Mouse (Mus musculus): Measurements from ENCODE around the gene Cep250. TPM values are rescaled to one million over a fixed set of nuclear protein-coding genes. Genes with fewer than 3 reads are reported as not detected.

Cep250 gene
- polyA plus RNA-seq, 1 experiment = 23.7 TPM

DNA sequence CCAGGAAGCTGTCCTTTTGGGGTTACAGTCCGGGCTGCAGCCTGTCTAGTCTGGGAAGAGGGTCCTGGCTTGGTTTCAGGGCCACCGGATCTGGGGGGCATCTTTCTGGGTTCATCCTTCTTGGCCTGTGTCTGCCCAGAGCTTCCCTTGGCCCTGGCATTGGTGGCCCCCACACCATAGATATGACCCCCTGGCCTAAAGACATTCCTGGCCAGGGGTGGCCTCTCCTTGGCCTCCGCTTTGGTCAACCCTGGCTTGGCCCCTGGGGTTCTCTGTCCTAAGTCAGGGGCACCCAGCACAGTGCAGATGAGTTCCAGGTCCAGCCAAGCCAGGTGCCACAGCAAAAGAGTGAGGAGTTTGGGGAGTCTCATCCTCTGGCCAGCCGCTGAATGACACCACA lies 11.6 kb upstream of the Cep250 start:
- DNase-seq (ENCODE audit: low read depth) = no peak
- TF ChIP-seq CTCF (IDR thresholded peaks at IDR 0.05; ENCODE audit: borderline replicate concordance, extremely low read depth, insufficient read depth, insufficient read length) (no peak), POLR2A (IDR thresholded peaks at IDR 0.05; ENCODE audit: borderline replicate concordance, extremely low read depth, insufficient read depth, insufficient read length, poor library complexity, severe bottlenecking) (no peak)

DNA sequence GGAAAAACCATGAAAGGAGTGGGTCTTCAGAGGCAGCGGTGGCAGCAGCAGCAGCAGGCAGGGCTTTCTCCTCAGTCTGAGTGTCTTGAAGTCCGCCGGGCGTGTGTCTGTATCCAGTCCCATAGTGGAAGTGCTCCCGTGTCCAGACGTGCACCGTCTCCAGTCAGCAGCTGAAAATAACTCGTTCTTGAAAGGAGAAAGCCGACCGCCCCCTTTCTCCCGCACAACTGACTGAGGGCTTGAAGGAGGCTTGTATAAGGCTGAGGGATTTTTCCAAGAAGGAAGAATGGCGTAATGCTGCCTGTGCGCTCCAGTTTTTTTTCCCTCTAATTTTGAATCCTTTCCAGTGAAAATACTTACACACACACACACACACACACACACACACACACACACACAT lies 11.1 kb upstream of the Cep250 start, which contains the start of gene Gdf5:
Gene Gdf5 (minus strand): TSS at position 244 of the 400 bp plus-strand sequence.
- peak; percentile 61 for DNase-seq (ENCODE audit: low read depth)
- TF ChIP-seq CTCF (IDR thresholded peaks at IDR 0.05; ENCODE audit: borderline replicate concordance, extremely low read depth, insufficient read depth, insufficient read length) = no peak
- no peak for TF ChIP-seq POLR2A (IDR thresholded peaks at IDR 0.05; ENCODE audit: borderline replicate concordance, extremely low read depth, insufficient read depth, insufficient read length, poor library complexity, severe bottlenecking)

DNA sequence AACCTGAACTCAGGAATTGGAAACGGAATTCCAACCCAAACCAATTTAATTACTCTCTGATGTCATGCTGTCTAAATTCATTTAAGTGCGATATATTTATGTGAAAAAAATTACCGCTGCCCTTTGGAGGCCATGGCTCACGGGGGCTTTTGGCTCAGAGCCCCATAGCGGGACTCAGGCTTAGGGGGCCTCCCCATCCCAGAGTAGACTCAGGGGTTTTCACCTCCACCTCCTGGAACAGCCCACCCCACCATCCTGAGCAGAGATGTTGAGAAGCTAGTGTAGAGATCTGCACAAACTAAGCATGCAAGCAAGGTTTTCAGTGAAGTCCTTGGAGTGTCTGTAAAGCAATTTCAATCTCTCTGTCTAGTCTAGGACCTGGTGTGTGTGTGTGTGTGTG lies 10.7 kb upstream of the Cep250 start:
- TF ChIP-seq POLR2A (IDR thresholded peaks at IDR 0.05; ENCODE audit: borderline replicate concordance, extremely low read depth, insufficient read depth, insufficient read length, poor library complexity, severe bottlenecking) (no peak), CTCF (IDR thresholded peaks at IDR 0.05; ENCODE audit: borderline replicate concordance, extremely low read depth, insufficient read depth, insufficient read length) (no peak)
- peak; percentile 22 for DNase-seq (ENCODE audit: low read depth)

DNA sequence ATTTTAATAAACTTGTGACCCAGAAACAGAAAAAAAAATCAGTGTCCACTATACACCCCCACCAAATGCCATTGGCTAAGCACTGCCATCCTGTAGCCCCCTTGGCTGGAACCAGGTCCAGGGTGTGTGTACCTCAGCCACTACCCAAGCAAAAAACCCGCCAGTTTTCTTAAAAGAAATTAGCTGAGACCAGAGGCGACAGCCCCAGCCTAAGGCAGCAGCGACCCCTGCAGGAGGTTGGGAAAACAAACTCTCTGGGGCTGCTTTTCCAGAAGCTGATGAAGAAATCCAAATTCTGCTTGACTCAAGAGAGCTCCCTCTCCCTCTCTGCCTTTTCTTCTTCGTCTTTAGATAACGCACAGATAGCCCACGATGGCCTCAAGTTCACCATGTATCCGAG lies 10.2 kb upstream of the Cep250 start:
- TF ChIP-seq POLR2A (IDR thresholded peaks at IDR 0.05; ENCODE audit: borderline replicate concordance, extremely low read depth, insufficient read depth, insufficient read length, poor library complexity, severe bottlenecking) (no peak), CTCF (IDR thresholded peaks at IDR 0.05; ENCODE audit: borderline replicate concordance, extremely low read depth, insufficient read depth, insufficient read length) (peak; percentile 88)
- peak; percentile 80 for DNase-seq (ENCODE audit: low read depth)

DNA sequence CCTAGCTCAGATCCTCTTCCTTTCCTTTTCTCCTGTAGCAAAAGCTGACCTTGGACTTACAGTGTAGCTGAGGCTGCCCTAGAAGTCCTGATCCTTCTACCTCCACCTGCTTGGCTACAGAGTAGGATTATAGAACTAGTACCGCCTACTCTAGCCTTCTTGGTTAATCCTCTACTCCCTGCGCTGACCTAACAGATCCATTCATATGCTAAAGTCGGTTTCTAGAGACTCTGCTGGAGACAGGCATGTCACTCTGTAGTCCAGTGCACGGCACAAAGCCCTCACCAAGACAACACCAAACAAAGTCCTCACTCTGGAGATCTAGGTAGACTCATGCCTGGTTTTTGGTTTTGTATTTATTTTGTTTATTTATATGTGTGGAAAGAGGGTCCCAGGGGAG lies 9.8 kb upstream of the Cep250 start:
- peak; percentile 33 for DNase-seq (ENCODE audit: low read depth)
- TF ChIP-seq POLR2A (IDR thresholded peaks at IDR 0.05; ENCODE audit: borderline replicate concordance, extremely low read depth, insufficient read depth, insufficient read length, poor library complexity, severe bottlenecking) (no peak), CTCF (IDR thresholded peaks at IDR 0.05; ENCODE audit: borderline replicate concordance, extremely low read depth, insufficient read depth, insufficient read length) (no peak)

- no peak for TF ChIP-seq POLR2A (IDR thresholded peaks at IDR 0.05; ENCODE audit: borderline replicate concordance, extremely low read depth, insufficient read depth, insufficient read length, poor library complexity, severe bottlenecking)
- no peak for TF ChIP-seq CTCF (IDR thresholded peaks at IDR 0.05; ENCODE audit: borderline replicate concordance, extremely low read depth, insufficient read depth, insufficient read length)
- peak; percentile 26 for DNase-seq (ENCODE audit: low read depth)
Measured at GRCm38 (mm10) chr2:155947390-155948002, 8.8 kb upstream of the Cep250 start.

DNA sequence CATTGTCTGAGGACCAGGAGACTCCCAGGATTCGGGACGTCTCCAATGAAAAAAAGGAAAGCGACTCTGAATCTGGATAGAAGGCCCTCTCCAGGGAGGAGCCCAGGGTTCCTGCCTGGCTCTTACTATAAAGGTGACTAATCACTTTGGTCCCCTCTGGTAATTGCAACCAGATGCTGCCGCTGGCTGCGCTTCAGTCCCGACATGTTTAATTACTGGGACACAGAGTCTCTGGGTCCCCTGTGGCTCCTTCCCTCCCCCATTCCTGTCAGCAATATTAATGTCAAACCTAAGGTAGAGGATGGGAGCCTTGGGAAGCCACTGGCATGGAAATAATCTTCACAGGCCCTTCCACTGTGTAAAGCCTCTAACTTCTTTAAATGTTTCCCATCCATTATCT lies 6.9 kb upstream of the Cep250 start:
- DNase-seq (ENCODE audit: low read depth) = peak; percentile 54
- TF ChIP-seq POLR2A (IDR thresholded peaks at IDR 0.05; ENCODE audit: borderline replicate concordance, extremely low read depth, insufficient read depth, insufficient read length, poor library complexity, severe bottlenecking) (no peak), CTCF (IDR thresholded peaks at IDR 0.05; ENCODE audit: borderline replicate concordance, extremely low read depth, insufficient read depth, insufficient read length) (no peak)

GRCm38 (mm10) chr2:155952006-155952405 lies 4.3 kb upstream of the Cep250 start:
- peak; percentile 82 for DNase-seq (ENCODE audit: low read depth)
- TF ChIP-seq CTCF (IDR thresholded peaks at IDR 0.05; ENCODE audit: borderline replicate concordance, extremely low read depth, insufficient read depth, insufficient read length) = peak; percentile 64; the same call in 1 of the 2 replicates
- no peak for TF ChIP-seq POLR2A (IDR thresholded peaks at IDR 0.05; ENCODE audit: borderline replicate concordance, extremely low read depth, insufficient read depth, insufficient read length, poor library complexity, severe bottlenecking)

DNA sequence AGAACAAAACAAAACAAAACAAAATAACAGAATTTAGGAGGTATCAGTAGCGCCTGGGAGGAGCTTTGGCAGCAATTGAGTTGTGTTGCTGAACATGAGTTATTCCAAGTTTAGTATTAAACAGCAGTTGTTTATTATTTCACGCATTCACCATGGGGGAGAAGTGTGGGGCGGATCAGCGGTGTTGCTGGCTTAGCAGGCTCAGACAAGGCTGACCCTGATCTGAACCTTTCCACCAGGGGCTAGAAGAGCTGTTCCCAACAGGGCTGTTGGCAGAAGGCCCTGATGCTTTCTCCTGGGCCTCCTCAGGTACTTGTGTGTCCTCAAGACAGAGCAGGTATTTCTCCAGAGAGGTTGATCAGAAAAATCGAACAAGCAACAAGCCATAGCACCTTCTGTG lies 3.7 kb downstream of the Cep250 start:
- DNase-seq (ENCODE audit: low read depth) = no peak
- TF ChIP-seq CTCF (IDR thresholded peaks at IDR 0.05; ENCODE audit: borderline replicate concordance, extremely low read depth, insufficient read depth, insufficient read length) (no peak), POLR2A (IDR thresholded peaks at IDR 0.05; ENCODE audit: borderline replicate concordance, extremely low read depth, insufficient read depth, insufficient read length, poor library complexity, severe bottlenecking) (no peak)

GRCm38 (mm10) chr2:155961862-155962261 lies 5.6 kb downstream of the Cep250 start:
- DNase-seq (ENCODE audit: low read depth) = peak; percentile 31
- TF ChIP-seq CTCF (IDR thresholded peaks at IDR 0.05; ENCODE audit: borderline replicate concordance, extremely low read depth, insufficient read depth, insufficient read length) = no peak
- TF ChIP-seq POLR2A (IDR thresholded peaks at IDR 0.05; ENCODE audit: borderline replicate concordance, extremely low read depth, insufficient read depth, insufficient read length, poor library complexity, severe bottlenecking) = no peak

DNA sequence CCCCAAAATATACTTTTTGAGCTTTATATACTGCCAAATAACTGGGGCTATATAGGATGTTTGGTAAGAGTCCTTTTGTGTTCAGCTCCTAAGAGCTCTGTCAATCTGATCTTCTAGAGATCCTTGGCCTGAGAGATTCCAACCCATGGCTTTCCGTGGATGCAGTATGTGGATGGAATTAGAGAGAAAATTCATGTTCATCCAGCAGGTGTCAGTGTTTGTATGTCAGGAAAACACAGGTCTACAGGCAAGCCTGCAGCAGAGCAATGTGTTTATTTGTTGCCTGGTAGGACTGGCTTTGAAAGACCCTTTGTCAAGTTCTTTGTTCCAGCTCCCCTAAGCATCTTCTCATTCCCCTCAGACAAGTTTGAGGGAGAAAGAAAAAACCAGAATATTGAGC lies 6.7 kb downstream of the Cep250 start:
- TF ChIP-seq CTCF (IDR thresholded peaks at IDR 0.05; ENCODE audit: borderline replicate concordance, extremely low read depth, insufficient read depth, insufficient read length) = peak; percentile 51; the same call in 1 of the 2 replicates
- no peak for TF ChIP-seq POLR2A (IDR thresholded peaks at IDR 0.05; ENCODE audit: borderline replicate concordance, extremely low read depth, insufficient read depth, insufficient read length, poor library complexity, severe bottlenecking)
- DNase-seq (ENCODE audit: low read depth) = peak; percentile 74

- no peak for DNase-seq (ENCODE audit: low read depth)
- TF ChIP-seq POLR2A (IDR thresholded peaks at IDR 0.05; ENCODE audit: borderline replicate concordance, extremely low read depth, insufficient read depth, insufficient read length, poor library complexity, severe bottlenecking) (no peak), CTCF (IDR thresholded peaks at IDR 0.05; ENCODE audit: borderline replicate concordance, extremely low read depth, insufficient read depth, insufficient read length) (no peak)
Measured at GRCm38 (mm10) chr2:155973348-155973747, 17.1 kb downstream of the Cep250 start.
